Mouse (Mus musculus) midbrain, embryonic 10.5 days (tissue): ENCODE results near the gene Zbtb11. TPM values are rescaled to one million over a fixed set of nuclear protein-coding genes. Genes with fewer than 3 reads are reported as not detected.
"Not testable (repeated sequence)": the region's sequence is repeated elsewhere in the genome, so short reads cannot be mapped to it uniquely, and the experiment has no call there.

Experiments
- DNase-seq: peaks from one replicate; pipeline ENCODE4 v3.0.0-alpha.2; 2017; ENCODE audit warnings: low spot score
- H3K27ac ChIP-seq: fragments of 300-500 bp; sonication (generic); replicated peaks from 2 replicates; pipeline ENCODE4 v1.5.1; 2016; ENCODE audit warnings: mild to moderate bottlenecking
- H3K27me3 ChIP-seq: fragments of 300-500 bp; sonication (generic); 2 replicates; pipeline ENCODE4 v1.6.1; 2016; ENCODE audit warnings: low read depth, mild to moderate bottlenecking; ENCODE audit not compliant: poor library complexity, severe bottlenecking
- H3K36me3 ChIP-seq: fragments of 300-500 bp; sonication (generic); 2 replicates; pipeline ENCODE4 v1.6.1; 2016; ENCODE audit warnings: mild to moderate bottlenecking, moderate library complexity
- H3K4me1 ChIP-seq: fragments of 300-500 bp; sonication (generic); 2 replicates; pipeline ENCODE4 v1.6.1; 2016
- H3K4me3 ChIP-seq: fragments of 300-500 bp; sonication (generic); 2 replicates; pipeline ENCODE4 v1.5.1; 2016; ENCODE audit warnings: mild to moderate bottlenecking, moderate library complexity
- H3K9me3 ChIP-seq: fragments of 300-500 bp; sonication (generic); replicated peaks from 2 replicates; pipeline ENCODE4 v1.6.1; 2016; ENCODE audit warnings: mild to moderate bottlenecking
- WGBS: fragments of 180-500 bp; shearing (Covaris S2); methylation state at CpG from one replicate; pipeline ENCODE4 v1.1.7; 2016; 5-methylcytosine and 5-hydroxymethylcytosine counted together
- polyA plus RNA-seq: library from polyadenylated mRNA; unstranded; fragments of >200 nt; fragmentation: Nextera tagmentation; extraction: Ambion mirVana; gene quantifications from 2 replicates; pipeline ENCODE4 v1.2.1, GENCODE M21; 2016

Zbtb11 gene
- polyA plus RNA-seq, 1 experiment from 2014 or later = 17.6 TPM

- H3K9me3 ChIP-seq = no peaks in the 10 kb centered on the region
- H3K36me3 ChIP-seq = peaks cover 55% of the 10 kb centered on the region
- H3K27me3 ChIP-seq = no peaks in the 10 kb centered on the region
- H3K4me3 ChIP-seq = peak within 1 kb of the TSS; percentile 91
- H3K27ac ChIP-seq = peak within 1 kb of the TSS; percentile 97
- under 1% methylated on average over 39 of the region's 39 CpGs for WGBS
- peak; percentile 98 for DNase-seq
- peaks cover 24% of the 10 kb centered on the region for H3K4me1 ChIP-seq
Measured at GRCm38 (mm10) chr16:56029661-56030082, 56.0 kb downstream of the Zbtb11 start, which contains the start of gene Pcnp. TSS of gene Pcnp (minus strand) at chr16:56029739.

- Histone ChIP-seq H3K27me3 (no peaks in the 10 kb centered on the region), H3K36me3 (peaks cover 41% of the 10 kb centered on the region), H3K27ac (no peak overlapping the region), H3K4me1 (peaks cover 29% of the 10 kb centered on the region), H3K4me3 (no peak overlapping the region), H3K9me3 (no peaks in the 10 kb centered on the region)
- DNase-seq = no peak
- WGBS = 98% methylated on average over 6 of the region's 6 CpGs
Measured at GRCm38 (mm10) chr16:56034566-56034965, 60.9 kb downstream of the Zbtb11 start.

GRCm38 (mm10) chr16:56036501-56036900 lies 62.8 kb downstream of the Zbtb11 start:
- H3K4me3 ChIP-seq = peak overlapping the region; percentile 90
- peaks cover 17% of the 10 kb centered on the region for H3K4me1 ChIP-seq
- no peak overlapping the region for H3K27ac ChIP-seq
- DNase-seq = peak; percentile 10
- WGBS = 67% methylated on average over 6 of the region's 6 CpGs
- H3K27me3 ChIP-seq = no peaks in the 10 kb centered on the region
- no peaks in the 10 kb centered on the region for H3K9me3 ChIP-seq
- H3K36me3 ChIP-seq = peaks cover 41% of the 10 kb centered on the region

GRCm38 (mm10) chr16:56037138-56038010 lies 63.7 kb downstream of the Zbtb11 start, which contains the start of gene Trmt10c:
TSS of gene Trmt10c (minus strand) at chr16:56037819.
- peaks cover 17% of the 10 kb centered on the region for H3K4me1 ChIP-seq
- H3K27me3 ChIP-seq = no peaks in the 10 kb centered on the region
- peak; percentile 94 for DNase-seq
- H3K36me3 ChIP-seq = peaks cover 33% of the 10 kb centered on the region
- H3K4me3 ChIP-seq = peak within 1 kb of the TSS; percentile 90
- H3K27ac ChIP-seq = peak within 1 kb of the TSS; percentile 94
- WGBS = 1% methylated on average over 63 of the region's 63 CpGs
- H3K9me3 ChIP-seq = no peaks in the 10 kb centered on the region

- no peak for DNase-seq
- Histone ChIP-seq H3K27ac (peak overlapping the region; percentile 94), H3K27me3 (no peaks in the 10 kb centered on the region), H3K4me3 (peak overlapping the region; percentile 90), H3K36me3 (peaks cover 26% of the 10 kb centered on the region), H3K9me3 (no peaks in the 10 kb centered on the region), H3K4me1 (peaks cover 17% of the 10 kb centered on the region)
- 35% methylated on average over 8 of the region's 8 CpGs for WGBS
Measured at GRCm38 (mm10) chr16:56038090-56038489, 64.4 kb downstream of the Zbtb11 start.

- no CpG with 5 or more reads among the region's 4 CpGs for WGBS
- DNase-seq, H3K4me3 ChIP-seq, H3K9me3 ChIP-seq, H3K4me1 ChIP-seq, H3K36me3 ChIP-seq, H3K27me3 ChIP-seq, H3K27ac ChIP-seq: not testable (repeated sequence)
Measured at GRCm38 (mm10) chr16:56048038-56048437, 74.4 kb downstream of the Zbtb11 start, which contains the start of gene Senp7. TSS of gene Senp7 (plus strand) at chr16:56048338.

GRCm38 (mm10) chr16:56055911-56056310 lies 82.2 kb downstream of the Zbtb11 start:
- H3K27me3 ChIP-seq = peaks cover 18% of the 10 kb centered on the region
- H3K36me3 ChIP-seq = no peaks in the 10 kb centered on the region
- H3K4me3 ChIP-seq = no peak overlapping the region
- no peaks in the 10 kb centered on the region for H3K9me3 ChIP-seq
- no peak for DNase-seq
- 88% methylated on average over 3 of the region's 3 CpGs for WGBS
- H3K4me1 ChIP-seq = peaks cover 24% of the 10 kb centered on the region
- H3K27ac ChIP-seq = no peak overlapping the region

GRCm38 (mm10) chr16:56056944-56057590 lies 83.4 kb downstream of the Zbtb11 start:
- Histone ChIP-seq H3K9me3 (no peaks in the 10 kb centered on the region), H3K4me1 (peaks cover 24% of the 10 kb centered on the region), H3K36me3 (no peaks in the 10 kb centered on the region), H3K27me3 (peaks cover 27% of the 10 kb centered on the region), H3K27ac (peak overlapping the region; percentile 72; the same call in 1 of the 2 replicates), H3K4me3 (no peak overlapping the region)
- WGBS = 31% methylated on average over 7 of the region's 7 CpGs
- DNase-seq = peak; percentile 76

- WGBS = 67% methylated on average over 10 of the region's 10 CpGs
- no peak for DNase-seq
- Histone ChIP-seq H3K4me3 (no peak overlapping the region), H3K4me1 (peaks cover 29% of the 10 kb centered on the region), H3K27me3 (peaks cover 30% of the 10 kb centered on the region), H3K36me3 (no peaks in the 10 kb centered on the region), H3K9me3 (no peaks in the 10 kb centered on the region), H3K27ac (peak overlapping the region; percentile 72)
Measured at GRCm38 (mm10) chr16:56058151-56058550, 84.5 kb downstream of the Zbtb11 start.

Other genes with a start within 250 kb of the Zbtb11 start
- gene Nfkbiz, start 135.0 kb upstream of the Zbtb11 start, polyA plus RNA-seq = 1.1 and 1.2 TPM in 2 replicates
- gene Nxpe3, start 78.6 kb upstream of the Zbtb11 start, polyA plus RNA-seq = 0.95 and 1.1 TPM in 2 replicates
- 18.4 and 18.5 TPM in 2 replicates for gene Cep97, start 39.0 kb upstream of the Zbtb11 start, polyA plus RNA-seq
- gene Rpl24, start 7.6 kb upstream of the Zbtb11 start, polyA plus RNA-seq = 654 and 763 TPM in 2 replicates
- gene Pcnp, start 55.9 kb downstream of the Zbtb11 start, polyA plus RNA-seq = 346 and 352 TPM in 2 replicates
- gene Trmt10c, start 63.9 kb downstream of the Zbtb11 start, polyA plus RNA-seq = 30.9 and 34.8 TPM in 2 replicates
- gene Senp7, start 74.5 kb downstream of the Zbtb11 start, polyA plus RNA-seq = 32.4 and 39.6 TPM in 2 replicates
- 0.04 and 0.20 TPM in 2 replicates for gene Impg2, start 230.4 kb downstream of the Zbtb11 start, polyA plus RNA-seq